Mouse (Mus musculus): ENCODE measurements at regions not wholly inside any gene's neighbourhood (a gene's known extent, or its start where the extent isn't known, plus 50 kb on each side); places are given as distances from the start of the nearest gene placed in this dataset.

GRCm38 (mm10) chrX:57869648-57870047 is 152.9 kb upstream of the Zic3 start:
- DNase-seq (ENCODE audit: low spot score), result no peak

GRCm38 (mm10) chrX:57916705-57917104 is 105.8 kb upstream of the Zic3 start:
- DNase-seq (ENCODE audit: low spot score), result no peak

- no peak for DNase-seq (ENCODE audit: low spot score)
Observed at GRCm38 (mm10) chrX:57917441-57918145, 104.9 kb upstream of the Zic3 start.

- DNase-seq (ENCODE audit: low spot score), result no peak
Observed at GRCm38 (mm10) chrX:57918181-57919115, 104.1 kb upstream of the Zic3 start.

DNA sequence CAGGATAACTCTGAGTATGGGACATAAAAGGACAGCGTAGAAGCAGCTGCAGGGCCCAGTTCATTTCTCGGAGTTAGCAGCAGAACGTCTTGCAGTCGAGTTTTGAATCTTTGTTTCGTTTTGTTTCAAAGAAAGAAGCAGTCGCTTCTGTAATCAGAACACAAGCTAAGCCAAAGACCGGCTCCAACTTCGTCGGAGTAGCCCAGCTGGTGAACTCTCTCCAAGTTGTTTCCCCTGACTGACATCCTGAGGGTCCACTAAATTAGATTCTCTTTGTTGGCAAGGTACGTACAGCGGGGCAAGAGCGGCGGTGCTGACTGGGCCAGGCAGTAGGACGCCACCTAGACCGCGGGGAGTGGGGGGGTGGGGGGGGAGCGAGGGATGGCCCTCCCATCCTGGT is 102.6 kb upstream of the Zic3 start:
- DNase-seq (ENCODE audit: low spot score), result no peak

- DNase-seq (ENCODE audit: low spot score), result no peak
Observed at GRCm38 (mm10) chrX:57920376-57920775, 102.1 kb upstream of the Zic3 start.

GRCm38 (mm10) chrX:57921294-57921693 is 101.2 kb upstream of the Zic3 start:
- no peak for DNase-seq (ENCODE audit: low spot score)

DNA sequence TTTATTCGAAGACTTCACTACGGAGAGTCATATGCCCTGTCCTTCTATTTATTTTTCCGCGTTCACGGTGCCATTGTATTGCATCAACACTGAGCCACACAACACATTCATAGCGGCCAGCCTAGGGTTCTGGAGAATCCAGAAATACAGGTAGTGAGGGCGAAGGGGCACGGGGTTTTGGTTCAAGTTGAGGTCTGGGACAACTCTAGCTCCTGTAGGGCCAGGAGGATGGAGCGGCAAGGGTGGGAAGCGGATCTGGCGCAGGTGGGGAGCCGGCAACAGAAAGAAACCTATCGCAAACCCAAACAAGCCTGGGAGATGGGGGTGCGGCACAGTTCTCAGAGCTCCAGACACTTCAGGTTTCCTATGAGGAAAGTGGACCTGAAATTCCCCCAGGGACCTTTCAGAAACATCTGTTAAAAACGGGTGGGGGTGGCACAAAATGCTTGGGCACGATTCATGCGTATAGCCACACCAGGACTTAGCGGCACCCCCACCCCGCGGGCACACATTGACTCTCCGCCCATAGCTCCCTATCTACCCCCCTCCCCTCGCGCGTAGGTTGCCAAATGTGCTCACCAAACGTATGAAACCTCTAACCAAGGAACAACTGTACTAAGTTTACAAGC is 100.6 kb upstream of the Zic3 start:
- no peak for DNase-seq (ENCODE audit: low spot score)

DNA sequence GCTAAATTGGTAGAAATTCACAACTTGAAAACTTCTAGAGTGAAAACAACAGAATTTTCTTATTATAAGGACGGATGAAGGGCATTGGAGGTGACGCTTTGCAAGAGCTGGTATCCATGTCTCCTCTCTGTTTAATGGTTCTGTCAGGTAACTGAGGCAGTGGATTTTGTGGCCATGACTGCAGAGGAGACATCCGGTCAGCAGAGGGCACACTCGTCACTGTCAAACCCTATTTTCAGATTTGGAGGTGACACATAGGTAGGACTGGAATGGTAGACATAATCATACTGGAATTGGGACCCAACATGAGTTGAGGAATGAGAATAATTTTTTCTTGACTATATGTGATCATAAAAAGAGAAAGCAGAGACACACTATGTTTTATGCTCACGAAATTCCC is 98.7 kb upstream of the Zic3 start:
- DNase-seq (ENCODE audit: low spot score), result no peak

GRCm38 (mm10) chrX:57935621-57936020 is 86.9 kb upstream of the Zic3 start:
- DNase-seq (ENCODE audit: low spot score), result peak; percentile 1

- DNase-seq (ENCODE audit: low spot score), result no peak
Observed at GRCm38 (mm10) chrX:57938248-57938836, 84.2 kb upstream of the Zic3 start.

DNA sequence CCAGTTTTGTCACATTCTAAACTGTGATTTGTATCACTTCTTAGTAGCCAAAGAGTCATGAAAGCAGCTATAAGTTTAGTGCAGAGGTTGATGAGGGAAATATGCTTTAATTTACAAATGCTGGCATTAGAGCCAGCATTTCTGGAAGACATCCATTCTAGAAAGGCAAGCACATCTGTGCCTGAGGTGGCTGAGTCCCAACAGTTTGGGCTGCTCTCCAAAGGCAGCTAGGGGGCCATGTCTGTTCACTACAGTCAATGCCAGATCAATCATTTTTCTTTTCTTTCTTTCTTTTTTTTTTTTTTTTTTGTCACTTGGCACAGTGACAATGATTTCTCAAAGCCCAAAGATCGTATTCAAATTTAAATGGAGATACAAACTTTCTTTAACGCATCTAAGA is 71.6 kb upstream of the Zic3 start:
- DNase-seq (ENCODE audit: low spot score), result no peak

GRCm38 (mm10) chrX:57951301-57951700 is 71.2 kb upstream of the Zic3 start:
- DNase-seq (ENCODE audit: low spot score), result no peak

DNA sequence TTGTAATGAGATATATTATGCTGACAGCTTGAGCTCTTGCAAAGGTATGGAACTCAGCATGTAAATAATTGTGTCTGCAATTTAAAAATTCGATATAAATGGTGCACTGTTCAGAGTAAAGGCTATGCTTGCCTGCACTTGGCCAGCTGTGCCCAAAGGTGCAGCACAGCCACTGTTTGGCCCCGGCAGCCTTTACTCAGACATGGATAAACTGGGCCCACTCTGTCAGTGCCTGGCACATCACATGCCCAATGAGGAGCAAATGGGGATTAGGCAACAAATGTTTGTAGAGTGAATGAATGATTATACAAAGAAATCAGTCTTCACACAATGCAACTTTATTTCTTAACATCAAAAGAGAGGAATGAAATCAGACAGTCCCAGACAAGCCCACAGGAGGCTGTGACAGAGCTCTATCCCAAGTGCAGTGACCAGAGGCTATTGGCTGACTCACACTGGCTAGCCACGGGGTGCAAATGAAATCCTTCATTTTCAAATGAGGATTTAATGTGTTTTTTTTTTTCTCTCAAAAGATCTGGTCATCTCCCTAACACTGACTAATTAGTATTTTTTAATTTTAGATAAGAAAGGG is 67.8 kb upstream of the Zic3 start:
- no peak for DNase-seq (ENCODE audit: low spot score)

Measured in lung, postnatal 25 days (tissue).